Mouse (Mus musculus): ENCODE results near the gene Ascl1.

Gene Ascl1

GRCm38 (mm10) chr10:87485721-87486620 lies 7.5 kb downstream of the Ascl1 start:
- DNase-seq (ENCODE audit: low spot score), result no peak

- DNase-seq (ENCODE audit: low spot score), result no peak
These were observed 8.4 kb downstream of the Ascl1 start for GRCm38 (mm10) chr10:87484831-87485720.

GRCm38 (mm10) chr10:87477895-87478294 lies 15.6 kb downstream of the Ascl1 start:
- DNase-seq (ENCODE audit: low spot score), result no peak

GRCm38 (mm10) chr10:87474971-87475370 lies 18.5 kb downstream of the Ascl1 start:
- DNase-seq (ENCODE audit: low spot score), result no peak

GRCm38 (mm10) chr10:87473475-87474131 lies 19.9 kb downstream of the Ascl1 start:
- no peak for DNase-seq (ENCODE audit: low spot score)

- no peak for DNase-seq (ENCODE audit: low spot score)
These were observed 42.7 kb downstream of the Ascl1 start for GRCm38 (mm10) chr10:87450777-87451176.

GRCm38 (mm10) chr10:87449368-87449767 lies 44.1 kb downstream of the Ascl1 start:
- no peak for DNase-seq (ENCODE audit: low spot score)

GRCm38 (mm10) chr10:87448257-87448656 lies 45.2 kb downstream of the Ascl1 start:
- no peak for DNase-seq (ENCODE audit: low spot score)

- DNase-seq (ENCODE audit: low spot score), result no peak
These were observed 45.7 kb downstream of the Ascl1 start for GRCm38 (mm10) chr10:87447754-87448095.

GRCm38 (mm10) chr10:87446829-87447753 lies 46.4 kb downstream of the Ascl1 start:
- DNase-seq (ENCODE audit: low spot score), result no peak

- DNase-seq (ENCODE audit: low spot score), result no peak
These were observed 47.2 kb downstream of the Ascl1 start for GRCm38 (mm10) chr10:87446139-87446828.
